Mouse (Mus musculus): ENCODE results near the gene Mak. TPM values are rescaled to one million over a fixed set of nuclear protein-coding genes. Genes with fewer than 3 reads are reported as not detected.

Mak gene
- polyA plus RNA-seq, 1 experiment: 1.5 TPM

DNA sequence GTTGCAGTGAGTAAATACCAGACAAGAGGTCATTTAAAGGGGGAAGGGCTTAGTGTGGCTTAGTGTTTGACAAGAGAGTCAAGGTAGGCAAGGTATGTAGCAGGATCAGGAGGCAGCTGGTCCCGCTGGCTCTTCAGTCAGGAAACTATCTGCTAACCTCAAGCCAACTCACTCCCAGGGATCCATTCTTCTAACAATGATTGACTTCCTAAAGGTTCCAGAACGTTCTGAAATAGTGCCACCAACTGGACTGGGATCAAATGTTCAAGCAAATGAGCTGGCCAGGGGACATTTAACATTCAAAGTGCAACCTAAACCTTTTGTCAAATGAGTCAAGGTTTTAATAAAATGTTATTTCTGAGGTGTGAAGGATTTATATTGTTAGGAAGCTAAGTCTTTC, 100.2 kb downstream of the Mak start:
- H3K4me3 ChIP-seq (ENCODE audit: insufficient read depth, low read length): no peak overlapping the region
- no peak for TF ChIP-seq CTCF (IDR thresholded peaks at IDR 0.05; ENCODE audit: low read depth, low read length)
- TF ChIP-seq POLR2A (IDR thresholded peaks at IDR 0.05; ENCODE audit: borderline replicate concordance, low read depth, low read length): no peak
- peaks cover 13% of the 10 kb centered on the region for H3K4me1 ChIP-seq (ENCODE audit: control insufficient read depth, insufficient read depth, low read length)
- no peak overlapping the region for H3K27ac ChIP-seq (ENCODE audit: insufficient read depth, low read depth, low read length)

DNA sequence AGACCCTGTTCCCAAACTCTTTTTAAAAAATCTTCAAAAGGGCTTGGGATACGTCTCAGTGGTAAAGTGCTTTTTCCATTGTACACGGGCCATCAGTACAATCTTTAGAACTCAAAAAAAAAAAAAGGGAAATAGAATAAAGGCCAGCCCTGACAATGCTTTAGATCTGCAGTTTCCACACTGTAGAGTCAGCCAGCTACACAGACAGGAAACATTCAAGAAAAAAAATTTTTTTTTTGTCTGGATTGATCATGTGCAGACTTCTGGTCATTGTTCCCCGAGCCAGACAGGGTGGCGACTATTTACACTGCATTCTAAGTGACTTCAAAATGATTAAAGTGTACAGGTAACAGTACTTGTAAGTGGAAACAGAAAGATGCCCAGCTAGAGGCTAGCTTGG, 100.9 kb downstream of the Mak start:
- no peak overlapping the region for H3K27ac ChIP-seq (ENCODE audit: insufficient read depth, low read depth, low read length)

DNA sequence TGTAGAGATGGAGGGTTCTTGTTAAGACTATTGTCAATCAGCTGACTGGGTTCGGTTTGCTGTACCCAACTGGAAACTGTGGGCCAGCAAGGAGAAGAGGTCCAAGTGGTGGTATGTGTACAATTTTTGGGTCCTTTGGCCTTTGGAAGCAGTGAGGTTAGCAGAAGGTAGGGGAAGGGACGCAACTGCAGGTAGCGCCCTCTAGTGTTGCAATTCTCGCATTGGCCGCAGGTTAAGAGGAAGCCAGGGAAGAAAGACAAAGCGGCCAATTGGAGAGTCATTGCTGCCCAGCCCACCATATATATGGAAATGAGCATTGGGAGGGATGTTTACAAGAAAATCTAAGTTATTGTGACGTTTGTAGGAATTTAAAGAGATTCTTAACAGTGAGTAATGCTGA, 101.9 kb downstream of the Mak start:
- Histone ChIP-seq H3K4me3 (ENCODE audit: insufficient read depth, low read length) (no peak overlapping the region), H3K4me1 (ENCODE audit: control insufficient read depth, insufficient read depth, low read length) (peaks cover 13% of the 10 kb centered on the region), H3K27ac (ENCODE audit: insufficient read depth, low read depth, low read length) (no peak overlapping the region)
- TF ChIP-seq CTCF (IDR thresholded peaks at IDR 0.05; ENCODE audit: low read depth, low read length): peak; percentile 71; the same call in 1 of the 2 replicates
- no peak for TF ChIP-seq POLR2A (IDR thresholded peaks at IDR 0.05; ENCODE audit: borderline replicate concordance, low read depth, low read length)

More for the DNA sequence above, 100.9 kb downstream of the Mak start:
- no peak overlapping the region for H3K4me3 ChIP-seq (ENCODE audit: insufficient read depth, low read length)
- peaks cover 13% of the 10 kb centered on the region for H3K4me1 ChIP-seq (ENCODE audit: control insufficient read depth, insufficient read depth, low read length)
- TF ChIP-seq POLR2A (IDR thresholded peaks at IDR 0.05; ENCODE audit: borderline replicate concordance, low read depth, low read length) (no peak), CTCF (IDR thresholded peaks at IDR 0.05; ENCODE audit: low read depth, low read length) (no peak)

Other genes with a start within 250 kb of the Mak start
- gene Gcnt2, start 220.0 kb downstream of the Mak start, polyA plus RNA-seq (2012; ENCODE audit: insufficient read depth, insufficient read length, missing spikeins): 0.67 and 0.91 TPM in 2 replicates
- 42.0 and 47.1 TPM in 2 replicates for gene Pak1ip1, start 78.7 kb downstream of the Mak start, polyA plus RNA-seq (2012; ENCODE audit: insufficient read depth, insufficient read length, missing spikeins)
- 155 and 161 TPM in 2 replicates for gene Tmem14c, start 63.4 kb downstream of the Mak start, polyA plus RNA-seq (2012; ENCODE audit: insufficient read depth, insufficient read length, missing spikeins)
- gene Gcm2, start 31.3 kb upstream of the Mak start, polyA plus RNA-seq (2012; ENCODE audit: insufficient read depth, insufficient read length, missing spikeins): 0.66 and 1.1 TPM in 2 replicates
- not detected in 2 replicates for gene Sycp2l, start 34.6 kb upstream of the Mak start, polyA plus RNA-seq (2012; ENCODE audit: insufficient read depth, insufficient read length, missing spikeins)
- gene Elovl2, start 140.7 kb upstream of the Mak start, polyA plus RNA-seq (2012; ENCODE audit: insufficient read depth, insufficient read length, missing spikeins): not detected in 2 replicates
- gene Smim13, start 170.1 kb upstream of the Mak start, polyA plus RNA-seq (2012; ENCODE audit: insufficient read depth, insufficient read length, missing spikeins): 21.2 and 24.1 TPM in 2 replicates
- gene Gm17364, start 194.3 kb upstream of the Mak start, polyA plus RNA-seq (2012; ENCODE audit: insufficient read depth, insufficient read length, missing spikeins): not detected in 2 replicates

All from bone marrow macrophage, adult 2 months (primary cell).